Mouse (Mus musculus) MEL (cell line): Measurements from ENCODE around the gene Selenom. TPM values are rescaled to one million over a fixed set of nuclear protein-coding genes. Genes with fewer than 3 reads are reported as not detected.

Experiments used
- DNase-seq: peaks from one replicate; pipeline ENCODE4 v3.0.0; 2011; ENCODE audit warnings: low read depth, low spot score
- H3K27ac ChIP-seq: 2 replicates; pipeline ENCODE4 v1.5.1; 2012; ENCODE audit warnings: low read depth, mild to moderate bottlenecking, control low read depth, low read length, moderate library complexity; ENCODE audit not compliant: control insufficient read depth
- H3K27me3 ChIP-seq, 2 experiments: fragments of 150-350 bp in 1 of 2; sonication (generic) in 1 of 2; 2 replicates each; pipeline ENCODE4 v1.6.1; 2012; ENCODE audit warnings: low read length in 2 of 2, mild to moderate bottlenecking in 2 of 2, improper control_type of control experiment in 1 of 2, moderate library complexity in 1 of 2; ENCODE audit not compliant: insufficient read depth in 2 of 2, control insufficient read depth in 1 of 2
- H3K36me3 ChIP-seq, 2 experiments: 2 replicates each; pipeline ENCODE4 v1.6.1; 2012 to 2014; ENCODE audit warnings: low read length in 2 of 2, improper control_type of control experiment in 1 of 2, inconsistent platforms in 1 of 2, mild to moderate bottlenecking in 1 of 2; ENCODE audit not compliant: insufficient read depth in 2 of 2, control insufficient read depth in 1 of 2
- H3K4me1 ChIP-seq, 2 experiments: fragments of 150-350 bp in 1 of 2; sonication (generic) in 1 of 2; 2 replicates each; pipeline ENCODE4 v1.6.1; 2012; ENCODE audit warnings: low read length in 2 of 2, improper control_type of control experiment in 1 of 2, mild to moderate bottlenecking in 1 of 2; ENCODE audit not compliant: insufficient read depth in 2 of 2, control insufficient read depth in 1 of 2
- H3K4me3 ChIP-seq, 2 experiments: fragments of 150-350 bp in 1 of 2; sonication (generic) in 1 of 2; 2 replicates each; pipeline ENCODE4 v1.5.1; 2012; ENCODE audit warnings: low read depth in 2 of 2, low read length in 2 of 2, mild to moderate bottlenecking in 2 of 2, moderate library complexity in 2 of 2, control low read depth in 1 of 2, improper control_type of control experiment in 1 of 2; ENCODE audit not compliant: control insufficient read depth in 1 of 2, insufficient read depth in 1 of 2
- H3K79me2 ChIP-seq: 2 replicates; pipeline ENCODE4 v1.6.1; 2012; ENCODE audit warnings: mild to moderate bottlenecking, low read length, moderate library complexity; ENCODE audit not compliant: control insufficient read depth, poor library complexity, insufficient read depth
- H3K9ac ChIP-seq: 2 replicates; pipeline ENCODE4 v1.6.1; 2012; ENCODE audit warnings: low read depth, mild to moderate bottlenecking, control low read depth, low read length, moderate library complexity; ENCODE audit not compliant: control insufficient read depth, poor library complexity, severe bottlenecking
- H3K9me3 ChIP-seq: fragments of 150-350 bp; sonication (generic); replicated peaks from 2 replicates; pipeline ENCODE4 v1.6.1; 2012; ENCODE audit warnings: mild to moderate bottlenecking, low read length, improper control_type of control experiment, moderate library complexity; ENCODE audit not compliant: insufficient read depth
- BHLHE40 ChIP-seq: IDR thresholded peaks from 2 replicates; pipeline ENCODE4 v1.6.1; 2012; ENCODE audit warnings: low read depth, mild to moderate bottlenecking, inconsistent platforms, low read length, improper control_type of control experiment, borderline replicate concordance
- CHD1 ChIP-seq: IDR thresholded peaks from 2 replicates; pipeline ENCODE4 v1.6.1; 2012; ENCODE audit warnings: low read depth, mild to moderate bottlenecking, inconsistent platforms, low read length, improper control_type of control experiment
- CHD2 ChIP-seq: IDR thresholded peaks from 2 replicates; pipeline ENCODE4 v1.6.1; 2011; ENCODE audit warnings: low read length, improper control_type of control experiment
- CTCF ChIP-seq, 3 experiments: IDR thresholded peaks in 2 of 3; conservative IDR thresholded peaks in 1 of 3; 2 replicates each; pipeline ENCODE4 v1.5.1; 2011 to 2012; ENCODE audit warnings: low read length in 3 of 3, low read depth in 2 of 3, mild to moderate bottlenecking in 2 of 3, improper control_type of control experiment in 1 of 3, inconsistent platforms in 1 of 3, mixed read lengths in 1 of 3, moderate library complexity in 1 of 3; ENCODE audit not compliant: control insufficient read depth in 1 of 3, insufficient read depth in 1 of 3, poor library complexity in 1 of 3, severe bottlenecking in 1 of 3
- E2F4 ChIP-seq: IDR thresholded peaks from 2 replicates; pipeline ENCODE4 v1.6.1; 2011; ENCODE audit warnings: low read depth, low read length, improper control_type of control experiment, borderline replicate concordance
- ELF1 ChIP-seq: IDR thresholded peaks from 2 replicates; pipeline ENCODE4 v1.6.1; 2014; ENCODE audit warnings: low read depth, mild to moderate bottlenecking, inconsistent platforms, low read length, improper control_type of control experiment, moderate library complexity
- EP300 ChIP-seq, 2 experiments: IDR thresholded peaks; 2 replicates each; pipeline ENCODE4 v1.6.1; 2011; ENCODE audit warnings: improper control_type of control experiment in 2 of 2, low read length in 2 of 2, low read depth in 1 of 2, mild to moderate bottlenecking in 1 of 2
- ETS1 ChIP-seq: IDR thresholded peaks from 2 replicates; pipeline ENCODE4 v1.6.1; 2012; ENCODE audit warnings: low read depth, mild to moderate bottlenecking, inconsistent platforms, low read length, improper control_type of control experiment, moderate library complexity
- GABPA ChIP-seq: IDR thresholded peaks from 2 replicates; pipeline ENCODE4 v1.6.1; 2012; ENCODE audit warnings: low read depth, mild to moderate bottlenecking, inconsistent platforms, low read length, improper control_type of control experiment, moderate library complexity
- JUND ChIP-seq: IDR thresholded peaks from 2 replicates; pipeline ENCODE4 v1.6.1; 2011; ENCODE audit warnings: low read depth, mild to moderate bottlenecking, improper control_type of control experiment, low read length
- MAFK ChIP-seq: IDR thresholded peaks from 2 replicates; pipeline ENCODE4 v1.6.1; 2011; ENCODE audit warnings: low read depth, mild to moderate bottlenecking, low read length, improper control_type of control experiment, borderline replicate concordance
- MAZ ChIP-seq: IDR thresholded peaks from 2 replicates; pipeline ENCODE4 v1.6.1; 2012; ENCODE audit warnings: low read depth, mild to moderate bottlenecking, inconsistent platforms, low read length, improper control_type of control experiment
- MXI1 ChIP-seq: IDR thresholded peaks from 2 replicates; pipeline ENCODE4 v1.6.1; 2011; ENCODE audit warnings: mild to moderate bottlenecking, low read depth, low read length, improper control_type of control experiment
- MYB ChIP-seq: IDR thresholded peaks from 2 replicates; pipeline ENCODE4 v1.6.1; 2011; ENCODE audit warnings: mild to moderate bottlenecking, low read depth, low read length, improper control_type of control experiment
- POLR2A ChIP-seq, 2 experiments: IDR thresholded peaks; 2 replicates each; pipeline ENCODE4 v1.6.1; 2011 to 2012; ENCODE audit warnings: low read length in 2 of 2, mild to moderate bottlenecking in 2 of 2, control low read depth in 1 of 2, improper control_type of control experiment in 1 of 2, low read depth in 1 of 2, moderate library complexity in 1 of 2; ENCODE audit not compliant: control insufficient read depth in 1 of 2, insufficient read depth in 1 of 2, poor library complexity in 1 of 2
- POLR2AphosphoS2 ChIP-seq: IDR thresholded peaks from 2 replicates; pipeline ENCODE4 v1.6.1; 2011; ENCODE audit warnings: low read length, improper control_type of control experiment
- RCOR1 ChIP-seq: IDR thresholded peaks from 2 replicates; pipeline ENCODE4 v1.6.1; 2012; ENCODE audit warnings: low read depth, mild to moderate bottlenecking, inconsistent platforms, low read length, improper control_type of control experiment
- TAL1 ChIP-seq: IDR thresholded peaks from 2 replicates; pipeline ENCODE4 v1.6.1; 2012; ENCODE audit warnings: mild to moderate bottlenecking, inconsistent platforms, low read length, moderate library complexity, mixed read lengths
- TBP ChIP-seq: IDR thresholded peaks from 2 replicates; pipeline ENCODE4 v1.8.0; 2011; ENCODE audit warnings: low read depth, low read length, improper control_type of control experiment
- TCF12 ChIP-seq: IDR thresholded peaks from 2 replicates; pipeline ENCODE4 v1.6.1; 2014; ENCODE audit warnings: low read depth, mild to moderate bottlenecking, inconsistent platforms, low read length, improper control_type of control experiment, moderate library complexity
- USF1 ChIP-seq: IDR thresholded peaks from 2 replicates; pipeline ENCODE4 v1.6.1; 2014; ENCODE audit warnings: low read depth, mild to moderate bottlenecking, inconsistent platforms, low read length, improper control_type of control experiment, moderate library complexity
- USF2 ChIP-seq, 2 experiments: IDR thresholded peaks; 2 replicates each; pipeline ENCODE4 v1.6.1; 2011 to 2012; ENCODE audit warnings: improper control_type of control experiment in 2 of 2, low read length in 2 of 2, borderline replicate concordance in 1 of 2, inconsistent platforms in 1 of 2, low read depth in 1 of 2, mild to moderate bottlenecking in 1 of 2; ENCODE audit not compliant: insufficient read depth in 1 of 2
- ZKSCAN1 ChIP-seq: IDR thresholded peaks from 2 replicates; pipeline ENCODE4 v1.6.1; 2012; ENCODE audit warnings: low read depth, mild to moderate bottlenecking, inconsistent platforms, low read length, improper control_type of control experiment, moderate library complexity
- ZMIZ1 ChIP-seq: IDR thresholded peaks from 2 replicates; pipeline ENCODE4 v1.6.1; 2012; ENCODE audit warnings: low read depth, mild to moderate bottlenecking, inconsistent platforms, low read length, improper control_type of control experiment, moderate library complexity
- ZNF384 ChIP-seq: IDR thresholded peaks from 2 replicates; pipeline ENCODE4 v1.6.1; 2012; ENCODE audit warnings: low read depth, mild to moderate bottlenecking, inconsistent platforms, low read length, improper control_type of control experiment
- polyA plus RNA-seq, 2 experiments: library from polyadenylated mRNA; stranded (reverse) in 1 of 2; unstranded in 1 of 2; fragments of >175 nt in 1 of 2; fragments of >200 nt in 1 of 2; gene quantifications; 2 replicates each; pipeline versions ENCODE4 v1.2.1 to v1.2.4; 2012; ENCODE audit warnings: low replicate concordance in 2 of 2, low read depth in 1 of 2; ENCODE audit not compliant: insufficient read length in 2 of 2, insufficient read depth in 1 of 2, missing spikeins in 1 of 2
- total RNA-seq: library from RNA; depleted of rRNA; stranded (reverse); fragments of 300-350 nt; gene quantifications from 2 replicates; pipeline ENCODE4 v1.2.3, GENCODE M21; 2012

The Selenom gene
- total and polyA plus RNA-seq, 3 experiments, result 29.5 to 35.4 TPM; not detected in 1

DNA sequence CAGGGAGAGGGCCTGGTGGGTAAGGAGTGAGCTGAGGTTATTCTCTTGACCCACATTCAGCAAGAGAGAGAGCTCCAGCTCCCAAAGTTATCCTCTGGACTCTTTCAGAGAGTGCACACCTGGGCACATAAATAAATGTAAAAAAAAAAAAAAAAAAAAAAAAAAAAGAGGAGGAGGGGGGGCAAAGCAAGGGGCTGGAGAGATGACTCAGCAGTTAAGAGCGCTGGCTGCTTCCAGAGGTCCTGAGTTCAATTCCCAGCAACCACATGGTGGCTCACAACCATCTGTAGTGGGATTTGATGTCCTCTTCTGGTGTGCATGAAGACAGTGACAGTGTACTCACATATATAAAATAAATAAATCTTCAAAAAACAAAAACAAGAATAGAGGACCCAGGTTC lies 17.2 kb upstream of the Selenom start:
- H3K4me3 ChIP-seq, result no peak overlapping the region
- H3K9me3 ChIP-seq, result no peaks in the 10 kb centered on the region
- DNase-seq, result no peak
- no peak overlapping the region for H3K27ac ChIP-seq
- H3K36me3 ChIP-seq, result no peaks in the 10 kb centered on the region
- no peaks in the 10 kb centered on the region for H3K27me3 ChIP-seq
- H3K4me1 ChIP-seq, result no peaks in the 10 kb centered on the region
- H3K79me2 ChIP-seq, result no peaks in the 10 kb centered on the region
- no peak overlapping the region for H3K9ac ChIP-seq
- no peak for TF ChIP-seq EP300 (IDR thresholded peaks at IDR 0.05; ENCODE audit: low read depth in 1 of 2, low read length in 2 of 2)
- peak; percentile 75 for TF ChIP-seq ZNF384

GRCm38 (mm10) chr11:3502057-3502456 lies 12.4 kb upstream of the Selenom start:
- Histone ChIP-seq H3K4me3 (no peak overlapping the region), H3K27ac (no peak overlapping the region), H3K79me2 (no peaks in the 10 kb centered on the region), H3K9ac (no peak overlapping the region), H3K9me3 (no peaks in the 10 kb centered on the region), H3K36me3 (no peaks in the 10 kb centered on the region), H3K4me1 (peaks cover 0 to 7% of the 10 kb centered on the region in 2 experiments; a peak in 2 of 4 replicates), H3K27me3 (no peaks in the 10 kb centered on the region; a peak in 1 of 4 replicates)
- TF ChIP-seq ETS1 (no peak), CHD1 (no peak), EP300 (IDR thresholded peaks at IDR 0.05; ENCODE audit: low read depth in 1 of 2, low read length in 2 of 2) (no peak), USF2 (IDR thresholded peaks at IDR 0.05; ENCODE audit: borderline replicate concordance in 1 of 2, insufficient read depth in 1 of 2, low read depth in 1 of 2, low read length in 2 of 2) (no peak), RCOR1 (no peak), TAL1 (no peak), CHD2 (no peak), TBP (no peak), POLR2AphosphoS2 (no peak), MAZ (no peak), ZMIZ1 (no peak), ZKSCAN1 (no peak), USF1 (no peak), ZNF384 (no peak)
- no peak for DNase-seq

GRCm38 (mm10) chr11:3502459-3503072 lies 11.9 kb upstream of the Selenom start:
- H3K27me3 ChIP-seq, result no peaks in the 10 kb centered on the region; a peak in 1 of 4 replicates
- H3K4me3 ChIP-seq, result no peak overlapping the region
- H3K27ac ChIP-seq, result no peak overlapping the region
- no peaks in the 10 kb centered on the region for H3K9me3 ChIP-seq
- no peaks in the 10 kb centered on the region for H3K36me3 ChIP-seq
- TF ChIP-seq ELF1 (no peak), MAFK (no peak), E2F4 (no peak), JUND (no peak), MXI1 (no peak), MYB (no peak), TCF12 (no peak), CTCF (IDR thresholded peaks at IDR 0.05 in 2 of 3, conservative IDR thresholded peaks at IDR 0.05 in 1 of 3; ENCODE audit: control insufficient read depth in 1 of 3, insufficient read depth in 1 of 3, low read depth in 2 of 3, low read length in 3 of 3, poor library complexity in 1 of 3, severe bottlenecking in 1 of 3) (no peak), GABPA (no peak), TAL1 (no peak), POLR2A (IDR thresholded peaks at IDR 0.05; ENCODE audit: control insufficient read depth in 1 of 2, insufficient read depth in 1 of 2, low read depth in 1 of 2, low read length in 2 of 2, poor library complexity in 1 of 2) (no peak), USF1 (no peak), RCOR1 (no peak), ZMIZ1 (no peak), ZNF384 (no peak), BHLHE40 (no peak)
- no peak for DNase-seq
- H3K9ac ChIP-seq, result no peak overlapping the region
- H3K79me2 ChIP-seq, result no peaks in the 10 kb centered on the region
- H3K4me1 ChIP-seq, result peaks cover 0 to 7% of the 10 kb centered on the region in 2 experiments; a peak in 2 of 4 replicates
